Mouse (Mus musculus): ENCODE data around the gene Rdh9. TPM values are rescaled to one million over a fixed set of nuclear protein-coding genes. Genes with fewer than 3 reads are reported as not detected.

Rdh9 gene
- total and polyA plus RNA-seq, 3 experiments = 0.16 TPM; not detected in 2

DNA sequence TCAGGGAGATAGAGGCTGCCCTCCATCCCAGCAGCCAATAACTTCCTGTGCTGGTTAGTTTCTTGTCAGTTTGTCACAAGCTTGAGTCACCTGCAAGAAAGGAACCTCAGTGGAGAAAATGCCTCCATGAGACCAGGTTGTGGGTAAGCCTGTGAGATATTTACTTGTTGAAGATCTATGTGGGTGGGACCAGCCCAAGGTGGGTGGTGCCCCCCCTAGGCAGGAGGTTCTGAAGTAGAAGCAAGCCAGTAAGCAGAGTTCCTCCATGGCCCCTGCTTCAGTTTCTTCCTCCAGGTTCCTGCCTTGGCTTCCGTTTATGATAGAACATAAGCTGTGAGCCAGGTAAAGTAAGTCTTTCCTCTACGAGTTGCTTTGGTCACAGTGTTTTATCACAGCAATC lies 39.9 kb upstream of the Rdh9 start:
- Histone ChIP-seq H3K4me3 (ENCODE audit: low read depth, low read length) (no peak overlapping the region), H3K4me1 (ENCODE audit: insufficient read depth, low read depth, low read length) (peaks cover 83% of the 10 kb centered on the region), H3K27me3 (ENCODE audit: insufficient read depth, low read length) (no peaks in the 10 kb centered on the region), H3K9me3 (replicated peaks) (peaks cover 5% of the 10 kb centered on the region), H3K36me3 (replicated peaks) (peaks cover 3% of the 10 kb centered on the region)
- DNase-seq (ENCODE audit: low spot score) (no peak), ATAC-seq (ENCODE audit: extremely low read depth, insufficient number of reproducible peaks, low FRiP score, poor library complexity, severe bottlenecking) (no peak)
- TF ChIP-seq GATA1 (IDR thresholded peaks at IDR 0.05; ENCODE audit: borderline replicate concordance, low read length) (no peak), CTCF (IDR thresholded peaks at IDR 0.05; ENCODE audit: low read depth, low read length) (no peak), POLR2AphosphoS5 (IDR thresholded peaks at IDR 0.05; ENCODE audit: insufficient replicate concordance, low read depth, low read length) (no peak), TAL1 (conservative IDR thresholded peaks at IDR 0.05; ENCODE audit: low read depth, low read length) (no peak), GATA2 (IDR thresholded peaks at IDR 0.05; ENCODE audit: borderline replicate concordance, low read depth, low read length) (no peak)

DNA sequence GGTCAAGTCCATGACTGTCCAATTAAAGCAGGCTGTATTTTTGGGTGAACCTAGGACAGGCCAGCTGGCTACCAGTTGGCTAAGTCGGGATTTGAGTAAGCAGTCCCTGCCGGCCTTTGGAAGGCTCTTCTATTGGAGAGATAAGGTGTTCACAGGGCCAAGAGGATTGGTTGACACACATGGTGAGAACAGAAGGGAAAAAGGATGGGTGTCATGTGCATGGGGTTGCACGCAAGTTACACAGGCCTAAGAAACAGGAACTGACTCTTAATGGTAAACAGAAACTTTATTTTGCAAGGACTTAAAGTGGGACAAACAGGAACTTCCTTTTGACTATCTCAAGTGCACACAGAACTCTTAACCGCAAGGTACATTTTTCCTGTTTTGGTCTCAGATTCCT lies 39.3 kb upstream of the Rdh9 start:
- ATAC-seq (ENCODE audit: extremely low read depth, insufficient number of reproducible peaks, low FRiP score, poor library complexity, severe bottlenecking) (peak; percentile 50), DNase-seq (ENCODE audit: low spot score) (no peak)
- Histone ChIP-seq H3K4me3 (ENCODE audit: low read depth, low read length) (peak overlapping the region; percentile 25; the same call in 1 of the 2 replicates), H3K4me1 (ENCODE audit: insufficient read depth, low read depth, low read length) (peaks cover 84% of the 10 kb centered on the region), H3K9me3 (replicated peaks) (peaks cover 5% of the 10 kb centered on the region), H3K27me3 (ENCODE audit: insufficient read depth, low read length) (no peaks in the 10 kb centered on the region), H3K36me3 (replicated peaks) (peaks cover 10% of the 10 kb centered on the region)
- TF ChIP-seq POLR2AphosphoS5 (IDR thresholded peaks at IDR 0.05; ENCODE audit: insufficient replicate concordance, low read depth, low read length) (no peak), GATA1 (IDR thresholded peaks at IDR 0.05; ENCODE audit: borderline replicate concordance, low read length) (no peak), CTCF (IDR thresholded peaks at IDR 0.05; ENCODE audit: low read depth, low read length) (no peak), TAL1 (conservative IDR thresholded peaks at IDR 0.05; ENCODE audit: low read depth, low read length) (no peak), GATA2 (IDR thresholded peaks at IDR 0.05; ENCODE audit: borderline replicate concordance, low read depth, low read length) (no peak)

DNA sequence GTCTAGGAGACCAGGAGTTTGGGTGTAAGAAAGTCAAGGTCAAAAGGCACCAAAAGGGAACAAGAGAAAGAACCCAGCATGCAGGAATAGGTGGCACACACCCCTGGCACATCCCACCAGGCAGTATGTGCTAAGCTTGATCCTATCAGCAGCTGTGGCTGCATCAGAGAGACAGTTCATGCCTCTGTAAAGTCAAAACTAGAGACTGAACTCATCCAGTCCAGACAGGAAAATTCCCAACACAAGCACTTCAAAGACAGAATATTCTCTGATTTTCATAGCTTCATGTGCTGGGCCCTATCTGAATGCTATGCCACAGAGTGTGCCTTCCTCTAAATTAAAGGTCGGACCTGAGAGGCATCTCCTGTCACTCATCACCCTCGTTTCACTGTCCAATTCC lies 38.6 kb upstream of the Rdh9 start:
- Histone ChIP-seq H3K27me3 (ENCODE audit: insufficient read depth, low read length) (no peaks in the 10 kb centered on the region), H3K4me3 (ENCODE audit: low read depth, low read length) (peak overlapping the region; percentile 25; the same call in 1 of the 2 replicates), H3K4me1 (ENCODE audit: insufficient read depth, low read depth, low read length) (peaks cover 85% of the 10 kb centered on the region), H3K36me3 (replicated peaks) (peaks cover 16% of the 10 kb centered on the region), H3K9me3 (replicated peaks) (peaks cover 8% of the 10 kb centered on the region)
- no peak for TF ChIP-seq TAL1 (conservative IDR thresholded peaks at IDR 0.05; ENCODE audit: low read depth, low read length)
- no peak for TF ChIP-seq POLR2AphosphoS5 (IDR thresholded peaks at IDR 0.05; ENCODE audit: insufficient replicate concordance, low read depth, low read length)
- TF ChIP-seq GATA2 (IDR thresholded peaks at IDR 0.05; ENCODE audit: borderline replicate concordance, low read depth, low read length) = no peak
- TF ChIP-seq GATA1 (IDR thresholded peaks at IDR 0.05; ENCODE audit: borderline replicate concordance, low read length) = no peak
- TF ChIP-seq CTCF (IDR thresholded peaks at IDR 0.05; ENCODE audit: low read depth, low read length) = no peak
- no peak for ATAC-seq (ENCODE audit: extremely low read depth, insufficient number of reproducible peaks, low FRiP score, poor library complexity, severe bottlenecking)
- no peak for DNase-seq (ENCODE audit: low spot score)

DNA sequence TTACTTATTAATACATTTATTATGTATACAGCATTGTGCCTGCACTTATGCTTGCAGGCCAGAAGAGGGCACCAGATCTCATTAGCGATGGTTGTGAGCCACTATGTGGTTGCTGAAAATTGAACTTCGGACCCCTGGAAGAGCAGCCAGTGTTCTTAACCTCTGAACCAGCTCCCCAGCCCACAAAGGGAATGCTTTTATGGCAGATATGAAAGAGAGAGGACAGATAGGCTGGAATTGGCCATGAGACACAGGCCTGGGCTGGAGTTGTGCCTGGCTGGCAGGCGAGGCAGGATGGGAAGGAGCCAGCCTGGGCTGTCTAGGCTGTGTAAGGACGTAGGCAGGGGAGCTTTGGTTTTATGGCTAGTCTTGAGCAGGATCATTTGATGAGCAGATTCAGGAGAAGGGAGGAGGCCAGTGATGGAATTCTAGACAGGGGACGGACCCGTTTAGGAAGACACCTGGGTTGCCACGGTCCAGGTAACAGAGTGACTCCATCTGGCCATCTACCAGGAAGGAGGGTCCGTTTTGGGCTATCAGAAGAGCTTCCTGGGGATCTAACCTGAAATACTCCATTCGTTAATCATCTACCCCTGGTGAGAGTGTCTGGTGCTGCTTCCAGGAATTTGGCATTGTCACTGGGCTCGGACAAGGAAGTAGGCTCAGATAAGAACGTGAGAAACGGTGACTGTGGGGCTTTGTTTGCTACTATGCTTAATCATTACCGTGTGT lies 37.9 kb upstream of the Rdh9 start:
- DNase-seq (ENCODE audit: low spot score) = peak; percentile 59
- peaks cover 24% of the 10 kb centered on the region for H3K36me3 ChIP-seq (replicated peaks)
- peaks cover 89% of the 10 kb centered on the region for H3K4me1 ChIP-seq (ENCODE audit: insufficient read depth, low read depth, low read length)
- TF ChIP-seq GATA1 (IDR thresholded peaks at IDR 0.05; ENCODE audit: borderline replicate concordance, low read length) (no peak), TAL1 (conservative IDR thresholded peaks at IDR 0.05; ENCODE audit: low read depth, low read length) (no peak), POLR2AphosphoS5 (IDR thresholded peaks at IDR 0.05; ENCODE audit: insufficient replicate concordance, low read depth, low read length) (no peak), CTCF (IDR thresholded peaks at IDR 0.05; ENCODE audit: low read depth, low read length) (peak; percentile 42; the same call in 1 of the 2 replicates), GATA2 (IDR thresholded peaks at IDR 0.05; ENCODE audit: borderline replicate concordance, low read depth, low read length) (no peak)
- H3K9me3 ChIP-seq (replicated peaks) = peaks cover 13% of the 10 kb centered on the region
- H3K27me3 ChIP-seq (ENCODE audit: insufficient read depth, low read length) = no peaks in the 10 kb centered on the region
- peak; percentile 52 for ATAC-seq (ENCODE audit: extremely low read depth, insufficient number of reproducible peaks, low FRiP score, poor library complexity, severe bottlenecking)
- peak overlapping the region; percentile 92; the same call in 1 of the 2 replicates for H3K4me3 ChIP-seq (ENCODE audit: low read depth, low read length)

DNA sequence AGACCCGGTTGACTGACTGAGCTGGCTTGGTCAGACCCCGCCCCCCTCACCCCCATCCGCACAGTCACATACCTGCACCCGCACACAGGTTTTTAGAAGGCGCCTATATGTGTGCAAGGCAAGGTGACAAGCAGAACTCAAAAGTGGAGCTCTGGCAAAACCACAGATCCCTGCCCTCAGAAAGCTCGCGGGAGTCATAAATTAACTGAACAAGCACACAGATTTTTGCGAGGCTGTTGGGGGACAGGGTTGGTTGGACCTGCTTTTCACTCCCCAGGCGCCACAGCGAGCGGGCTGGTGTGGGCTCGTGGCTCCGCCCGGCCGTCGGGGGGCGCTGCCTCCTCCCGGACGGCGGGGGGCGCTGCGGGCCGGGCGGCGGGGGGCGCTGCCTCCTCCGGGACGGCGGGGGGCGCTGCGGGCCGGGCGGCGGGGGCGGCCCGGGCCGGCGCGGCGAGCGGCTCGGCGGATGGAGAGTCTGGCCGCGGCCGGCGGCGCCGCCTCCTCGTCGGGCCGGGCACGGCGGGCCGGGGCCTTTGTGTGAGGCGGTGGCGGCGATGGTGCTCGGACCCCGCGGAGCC lies 37.0 kb upstream of the Rdh9 start, which contains the start of gene Zbtb39:
Gene Zbtb39 (plus strand): TSS at position 456 of the 578 bp plus-strand sequence.
- Histone ChIP-seq H3K36me3 (replicated peaks) (peaks cover 32% of the 10 kb centered on the region), H3K9me3 (replicated peaks) (peaks cover 13% of the 10 kb centered on the region), H3K4me1 (ENCODE audit: insufficient read depth, low read depth, low read length) (peaks cover 85% of the 10 kb centered on the region), H3K4me3 (ENCODE audit: low read depth, low read length) (peak within 1 kb of the TSS; percentile 92), H3K27me3 (ENCODE audit: insufficient read depth, low read length) (no peaks in the 10 kb centered on the region)
- TF ChIP-seq GATA2 (IDR thresholded peaks at IDR 0.05; ENCODE audit: borderline replicate concordance, low read depth, low read length) (no peak), CTCF (IDR thresholded peaks at IDR 0.05; ENCODE audit: low read depth, low read length) (0 out of 2 replicates have a peak, but pooled peaks have one; percentile 32)
- 0 out of 2 replicates have a peak, but pooled peaks have one; percentile 12 for ATAC-seq (ENCODE audit: extremely low read depth, insufficient number of reproducible peaks, low FRiP score, poor library complexity, severe bottlenecking)
- DNase-seq (ENCODE audit: low spot score) = peak; percentile 82

DNA sequence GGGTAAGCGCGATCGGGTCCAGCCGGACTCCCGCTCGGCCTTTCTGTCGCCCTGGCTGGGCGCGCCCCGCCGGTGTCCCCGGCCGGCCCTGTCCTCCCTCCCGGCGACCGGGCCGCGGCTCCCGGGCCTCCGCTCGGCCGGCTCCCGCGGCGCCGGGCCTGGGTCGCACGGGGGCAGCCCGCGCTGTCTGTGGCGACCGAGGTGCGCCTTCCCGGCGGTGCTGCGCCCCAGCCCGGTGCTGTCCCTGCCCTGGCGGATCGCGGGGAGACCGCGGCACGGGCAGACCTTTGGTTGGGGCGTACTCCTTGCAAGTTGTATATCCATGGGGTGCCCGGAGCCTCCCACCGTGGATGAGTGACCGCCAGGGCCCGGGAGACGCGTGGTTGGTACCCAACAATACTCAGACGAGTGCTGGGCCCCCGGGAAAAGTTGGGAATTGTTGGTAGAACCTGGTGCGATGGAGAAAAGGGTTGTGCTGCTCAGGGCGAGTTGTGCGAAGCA lies 36.5 kb upstream of the Rdh9 start:
- DNase-seq (ENCODE audit: low spot score) = peak; percentile 44
- H3K4me1 ChIP-seq (ENCODE audit: insufficient read depth, low read depth, low read length) = peaks cover 86% of the 10 kb centered on the region
- H3K9me3 ChIP-seq (replicated peaks) = peaks cover 13% of the 10 kb centered on the region
- no peaks in the 10 kb centered on the region for H3K27me3 ChIP-seq (ENCODE audit: insufficient read depth, low read length)
- ATAC-seq (ENCODE audit: extremely low read depth, insufficient number of reproducible peaks, low FRiP score, poor library complexity, severe bottlenecking) = no peak
- H3K36me3 ChIP-seq (replicated peaks) = peaks cover 38% of the 10 kb centered on the region
- peak overlapping the region; percentile 92 for H3K4me3 ChIP-seq (ENCODE audit: low read depth, low read length)
- no peak for TF ChIP-seq POLR2AphosphoS5 (IDR thresholded peaks at IDR 0.05; ENCODE audit: insufficient replicate concordance, low read depth, low read length)
- no peak for TF ChIP-seq CTCF (IDR thresholded peaks at IDR 0.05; ENCODE audit: low read depth, low read length)

Data from G1E (cell line).